Mouse (Mus musculus) neural tube, embryonic 12.5 days (tissue): Measurements from ENCODE around the gene Rnaseh2c. TPM values are rescaled to one million over a fixed set of nuclear protein-coding genes. Genes with fewer than 3 reads are reported as not detected.

Experiments used
- ATAC-seq: fragments of 200-750 bp; cut with Nextera tagmentation; 2 replicates; pipeline ENCODE4 v1.8.0; 2017; ENCODE audit warnings: low read depth, mild to moderate bottlenecking, moderate TSS enrichment, moderate library complexity; ENCODE audit not compliant: low FRiP score
- H3K27ac ChIP-seq: fragments of 300-500 bp; sonication (generic); 2 replicates; pipeline ENCODE4 v1.5.1; 2016
- H3K27me3 ChIP-seq: fragments of 300-500 bp; sonication (generic); replicated peaks from 2 replicates; pipeline ENCODE4 v1.6.1; 2016; ENCODE audit warnings: mild to moderate bottlenecking
- H3K36me3 ChIP-seq: fragments of 300-500 bp; sonication (generic); 2 replicates; pipeline ENCODE4 v1.6.1; 2016; ENCODE audit warnings: mild to moderate bottlenecking
- H3K4me1 ChIP-seq: fragments of 300-500 bp; sonication (generic); 2 replicates; pipeline ENCODE4 v1.6.1; 2016
- H3K4me2 ChIP-seq: fragments of 300-500 bp; sonication (generic); replicated peaks from 2 replicates; pipeline ENCODE4 v1.6.1; 2016; ENCODE audit warnings: mild to moderate bottlenecking
- H3K4me3 ChIP-seq: fragments of 300-500 bp; sonication (generic); 2 replicates; pipeline ENCODE4 v1.5.1; 2016
- H3K9ac ChIP-seq: fragments of 300-500 bp; sonication (generic); 2 replicates; pipeline ENCODE4 v1.6.1; 2016; ENCODE audit warnings: mild to moderate bottlenecking
- H3K9me3 ChIP-seq: fragments of 300-500 bp; sonication (generic); 2 replicates; pipeline ENCODE4 v1.6.1; 2016; ENCODE audit warnings: mild to moderate bottlenecking
- WGBS: fragments of 180-500 bp; shearing (Covaris S2); methylation state at CpG from one replicate; pipeline ENCODE4 v1.1.7; 2016; 5-methylcytosine and 5-hydroxymethylcytosine counted together
- polyA plus RNA-seq: library from polyadenylated mRNA; unstranded; fragments of >200 nt; fragmentation: Nextera tagmentation; extraction: Ambion mirVana; gene quantifications from 2 replicates; pipeline ENCODE4 v1.2.1, GENCODE M21; 2016

Gene Rnaseh2c
- polyA plus RNA-seq, result 140 and 148 TPM in 2 replicates

GRCm38 (mm10) chr19:5601752-5602541 lies at the start of gene Rnaseh2c:
Rnaseh2c (plus strand) TSS chr19:5601873.
- peaks cover 17% of the 10 kb centered on the region for H3K4me1 ChIP-seq
- peak within 1 kb of the TSS; percentile 88 for H3K4me2 ChIP-seq
- H3K27me3 ChIP-seq, result no peaks in the 10 kb centered on the region
- under 1% methylated on average over 64 of the region's 64 CpGs for WGBS
- peak; percentile 88 for ATAC-seq
- peak within 1 kb of the TSS; percentile 87 for H3K4me3 ChIP-seq
- peak within 1 kb of the TSS; percentile 94 for H3K9ac ChIP-seq
- H3K27ac ChIP-seq, result peak within 1 kb of the TSS; percentile 67
- H3K36me3 ChIP-seq, result peaks cover 41% of the 10 kb centered on the region
- no peaks in the 10 kb centered on the region for H3K9me3 ChIP-seq

DNA sequence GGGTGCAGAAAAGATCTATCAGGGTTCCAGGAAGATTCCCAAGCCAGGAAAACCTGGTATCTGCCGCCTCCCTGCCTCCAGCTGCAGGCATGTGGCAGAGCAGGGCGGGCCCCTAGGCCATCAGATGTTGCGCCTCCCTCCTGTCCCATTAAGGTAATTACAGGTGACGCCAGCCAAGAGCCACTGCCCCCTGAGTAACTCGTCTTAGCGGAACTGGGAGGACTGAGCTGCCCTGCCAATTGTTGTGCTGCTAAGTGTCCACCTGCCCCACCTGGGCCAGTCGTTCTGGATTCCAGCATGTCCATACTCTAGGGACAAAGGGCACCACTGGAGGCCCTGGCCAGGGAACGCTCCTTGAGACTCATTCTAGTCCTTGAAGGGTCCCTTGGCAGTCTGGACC lies 47.9 kb upstream of the Rnaseh2c start:
- H3K27ac ChIP-seq, result no peak overlapping the region
- H3K4me1 ChIP-seq, result no peaks in the 10 kb centered on the region
- no peak overlapping the region for H3K9ac ChIP-seq
- no peak overlapping the region for H3K4me2 ChIP-seq
- H3K27me3 ChIP-seq, result peaks cover 40% of the 10 kb centered on the region
- H3K9me3 ChIP-seq, result no peaks in the 10 kb centered on the region
- H3K36me3 ChIP-seq, result no peaks in the 10 kb centered on the region
- H3K4me3 ChIP-seq, result no peak overlapping the region
- 53% methylated on average over 8 of the region's 8 CpGs for WGBS
- no peak for ATAC-seq

- Histone ChIP-seq H3K4me2 (no peak overlapping the region), H3K36me3 (no peaks in the 10 kb centered on the region), H3K4me1 (no peaks in the 10 kb centered on the region), H3K27me3 (peaks cover 44% of the 10 kb centered on the region), H3K27ac (no peak overlapping the region), H3K9me3 (no peaks in the 10 kb centered on the region), H3K9ac (no peak overlapping the region), H3K4me3 (no peak overlapping the region)
- no peak for ATAC-seq
- 75% methylated on average over 14 of the region's 14 CpGs for WGBS
These were observed 47.5 kb upstream of the Rnaseh2c start for GRCm38 (mm10) chr19:5554212-5554611.

DNA sequence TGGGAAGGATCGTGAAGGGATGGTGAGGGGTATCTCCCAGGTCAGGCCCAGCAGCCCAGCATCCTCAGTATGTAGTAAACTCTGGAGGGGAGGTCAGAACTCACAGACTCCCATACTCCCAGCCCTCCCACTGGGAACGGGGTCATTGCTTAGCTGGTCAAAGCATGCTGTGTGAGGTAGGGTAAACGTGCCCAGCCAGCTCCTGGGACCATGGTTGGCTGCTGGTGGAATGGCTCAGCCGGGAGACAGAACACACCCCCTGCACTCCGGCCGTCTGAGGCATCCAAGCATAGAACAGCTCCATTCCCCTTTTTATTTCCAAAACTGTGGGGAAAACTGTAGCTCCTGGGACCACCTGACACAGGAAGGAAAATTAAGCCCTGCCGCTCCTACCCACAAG lies 43.5 kb upstream of the Rnaseh2c start:
- Histone ChIP-seq H3K36me3 (no peaks in the 10 kb centered on the region), H3K4me2 (no peak overlapping the region), H3K27ac (no peak overlapping the region), H3K9ac (no peak overlapping the region), H3K4me1 (peaks cover 16% of the 10 kb centered on the region), H3K9me3 (no peaks in the 10 kb centered on the region), H3K27me3 (peaks cover 78% of the 10 kb centered on the region), H3K4me3 (no peak overlapping the region)
- 46% methylated on average over 7 of the region's 7 CpGs for WGBS
- ATAC-seq, result no peak

DNA sequence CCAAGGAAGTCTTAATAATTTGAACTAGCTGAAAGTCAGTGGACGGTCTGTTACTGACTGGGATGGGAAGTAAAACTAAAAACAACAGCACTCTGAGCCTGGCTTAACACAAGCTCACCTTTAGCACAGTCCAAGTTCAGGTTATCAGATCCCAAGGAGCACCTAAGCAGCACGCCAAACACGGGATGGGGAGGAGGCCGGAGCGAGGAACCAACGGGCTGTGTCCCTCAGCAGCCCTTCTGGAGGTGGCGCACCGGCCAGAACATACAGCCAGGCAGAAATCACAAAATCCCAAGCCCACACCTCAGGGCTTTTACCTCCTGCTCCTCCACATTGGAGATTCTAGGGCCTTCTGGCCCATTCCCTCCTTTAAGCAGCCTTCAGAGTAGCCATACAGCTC lies 42.9 kb upstream of the Rnaseh2c start:
- H3K4me3 ChIP-seq, result no peak overlapping the region
- no peaks in the 10 kb centered on the region for H3K9me3 ChIP-seq
- H3K4me2 ChIP-seq, result no peak overlapping the region
- no peak overlapping the region for H3K9ac ChIP-seq
- 62% methylated on average over 8 of the region's 8 CpGs for WGBS
- H3K27ac ChIP-seq, result no peak overlapping the region
- no peak for ATAC-seq
- peaks cover 16% of the 10 kb centered on the region for H3K4me1 ChIP-seq
- H3K36me3 ChIP-seq, result no peaks in the 10 kb centered on the region
- peaks cover 84% of the 10 kb centered on the region for H3K27me3 ChIP-seq

GRCm38 (mm10) chr19:5559229-5559628 lies 42.4 kb upstream of the Rnaseh2c start:
- WGBS, result 14% methylated on average over 8 of the region's 8 CpGs
- ATAC-seq, result no peak
- Histone ChIP-seq H3K27me3 (peaks cover 88% of the 10 kb centered on the region), H3K4me3 (no peak overlapping the region), H3K9me3 (no peaks in the 10 kb centered on the region), H3K4me1 (peaks cover 16% of the 10 kb centered on the region), H3K4me2 (no peak overlapping the region; the same call in 1 of the 2 replicates), H3K36me3 (no peaks in the 10 kb centered on the region), H3K9ac (no peak overlapping the region), H3K27ac (no peak overlapping the region)

DNA sequence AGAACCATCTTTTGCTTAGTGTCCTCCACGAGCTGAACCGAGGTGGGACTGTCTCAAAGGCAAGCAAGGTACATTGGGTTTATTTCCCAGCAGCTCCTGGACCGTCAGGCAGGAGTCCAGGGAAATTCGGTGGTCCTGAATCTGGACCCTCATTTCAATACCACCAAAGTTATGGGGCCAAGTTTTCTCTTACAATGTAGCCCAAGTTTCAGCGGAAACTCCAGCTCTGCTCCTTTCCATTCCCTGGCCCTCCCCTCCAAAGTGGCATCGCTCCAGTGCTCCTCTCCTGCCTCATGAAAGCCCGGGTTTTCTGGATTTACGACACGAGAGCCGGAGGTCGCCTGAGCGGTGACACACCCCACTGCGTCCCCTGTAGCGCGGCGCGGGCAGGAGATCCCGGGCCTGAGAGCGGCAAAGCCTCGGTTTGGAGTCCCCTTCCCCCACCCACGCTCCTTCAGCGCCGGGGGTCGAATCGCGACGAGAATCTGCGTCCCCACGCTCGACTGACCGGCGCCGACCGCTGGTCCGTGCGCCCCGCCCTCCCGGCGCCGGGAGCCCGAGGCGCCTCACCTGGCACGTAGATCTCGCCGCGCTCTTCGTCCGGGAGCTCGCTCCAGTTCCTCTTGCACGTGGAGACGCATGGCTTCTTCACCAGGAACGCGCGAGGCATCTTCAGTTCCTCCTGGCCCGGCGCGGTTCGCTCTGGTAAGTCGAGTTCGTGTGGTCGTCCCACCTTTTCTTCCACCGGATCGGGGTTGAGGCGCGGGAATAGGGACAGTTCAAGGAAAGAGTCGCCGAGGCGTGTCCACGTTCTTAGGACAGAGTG lies 41.8 kb upstream of the Rnaseh2c start:
- Histone ChIP-seq H3K36me3 (no peaks in the 10 kb centered on the region), H3K4me2 (peak overlapping the region; percentile 60), H3K9me3 (no peaks in the 10 kb centered on the region), H3K9ac (0 out of 2 replicates have a peak overlapping the region, but pooled peaks have one; percentile 26), H3K27ac (no peak overlapping the region), H3K4me3 (peak overlapping the region; percentile 21; the same call in 1 of the 2 replicates), H3K27me3 (peaks cover 94% of the 10 kb centered on the region), H3K4me1 (peaks cover 16% of the 10 kb centered on the region)
- ATAC-seq, result no peak
- WGBS, result under 1% methylated on average over 69 of the region's 69 CpGs

- Histone ChIP-seq H3K36me3 (no peaks in the 10 kb centered on the region), H3K27me3 (peaks cover 95% of the 10 kb centered on the region), H3K9me3 (no peaks in the 10 kb centered on the region), H3K4me2 (peak within 1 kb of the TSS; percentile 60), H3K4me3 (peak within 1 kb of the TSS; percentile 21; the same call in 1 of the 2 replicates), H3K4me1 (peaks cover 16% of the 10 kb centered on the region), H3K27ac (no peak within 1 kb of the TSS), H3K9ac (peak within 1 kb of the TSS; percentile 45; the same call in 1 of the 2 replicates)
- ATAC-seq, result no peak
- WGBS, result 1% methylated on average over 57 of the region's 57 CpGs
These were observed 41.1 kb upstream of the Rnaseh2c start, which contains the start of gene Ovol1 for GRCm38 (mm10) chr19:5560457-5561041. Ovol1 (minus strand) TSS chr19:5560646.

GRCm38 (mm10) chr19:5561252-5561790 lies 40.4 kb upstream of the Rnaseh2c start:
- no peak overlapping the region; the same call in 1 of the 2 replicates for H3K4me3 ChIP-seq
- peaks cover 95% of the 10 kb centered on the region for H3K27me3 ChIP-seq
- no peaks in the 10 kb centered on the region for H3K36me3 ChIP-seq
- no peak for ATAC-seq
- H3K4me2 ChIP-seq, result peak overlapping the region; percentile 60; the same call in 1 of the 2 replicates
- no peaks in the 10 kb centered on the region for H3K9me3 ChIP-seq
- no peak overlapping the region for H3K27ac ChIP-seq
- peaks cover 16% of the 10 kb centered on the region for H3K4me1 ChIP-seq
- no peak overlapping the region for H3K9ac ChIP-seq
- 12% methylated on average over 10 of the region's 10 CpGs for WGBS

DNA sequence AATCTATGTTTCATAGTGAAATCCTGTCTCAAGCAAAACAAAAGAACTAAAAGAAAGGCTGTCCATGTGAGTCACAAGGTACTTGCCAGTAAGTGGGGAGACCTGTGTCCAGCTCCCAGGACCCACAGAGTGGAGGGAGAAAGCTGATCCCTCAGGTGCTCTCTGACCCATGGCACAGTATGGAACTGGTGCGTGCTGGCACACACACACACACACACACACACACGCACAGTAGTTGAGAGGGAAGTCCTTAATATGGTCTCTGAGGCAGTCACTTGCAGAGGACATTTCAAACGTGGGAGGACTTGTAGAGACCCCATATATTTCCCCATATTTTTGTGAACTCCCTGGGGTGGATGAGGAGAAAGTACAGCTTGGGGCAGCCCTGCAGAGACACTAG lies 39.8 kb upstream of the Rnaseh2c start:
- peaks cover 19% of the 10 kb centered on the region for H3K4me1 ChIP-seq
- no peak overlapping the region for H3K27ac ChIP-seq
- no peak overlapping the region for H3K9ac ChIP-seq
- 52% methylated on average over 3 of the region's 3 CpGs for WGBS
- no peaks in the 10 kb centered on the region for H3K9me3 ChIP-seq
- H3K4me2 ChIP-seq, result no peak overlapping the region
- no peaks in the 10 kb centered on the region for H3K36me3 ChIP-seq
- H3K4me3 ChIP-seq, result no peak overlapping the region
- H3K27me3 ChIP-seq, result peaks cover 95% of the 10 kb centered on the region
- ATAC-seq, result no peak

DNA sequence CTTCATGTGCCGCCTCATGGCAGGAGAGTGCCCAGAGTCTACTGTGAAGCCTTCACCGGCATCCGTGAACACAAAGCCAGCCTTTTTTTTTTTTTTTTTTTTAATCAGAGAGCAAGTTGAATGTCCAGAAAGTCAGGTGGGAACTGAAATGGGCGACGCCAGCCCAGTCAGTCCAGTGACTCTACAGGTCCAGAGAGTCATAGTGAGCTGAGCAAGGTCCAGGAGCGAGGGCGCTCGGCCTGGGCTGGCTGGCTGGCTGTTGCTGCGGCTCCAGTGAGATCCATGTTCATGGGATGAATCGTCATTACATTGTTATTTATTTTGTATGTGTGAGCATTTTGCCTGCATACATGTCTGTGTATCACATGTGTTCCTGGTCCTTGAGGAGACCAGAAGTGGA lies 38.9 kb upstream of the Rnaseh2c start:
- Histone ChIP-seq H3K9ac (no peak overlapping the region), H3K9me3 (no peaks in the 10 kb centered on the region), H3K27ac (no peak overlapping the region), H3K27me3 (peaks cover 88% of the 10 kb centered on the region), H3K4me1 (peaks cover 24% of the 10 kb centered on the region), H3K4me3 (no peak overlapping the region), H3K36me3 (no peaks in the 10 kb centered on the region), H3K4me2 (no peak overlapping the region)
- 90% methylated on average over 10 of the region's 10 CpGs for WGBS
- no peak for ATAC-seq
